Mouse (Mus musculus) lung, postnatal 4 days (tissue): ENCODE results near the gene Psmg4.

Source experiments
- DNase-seq, 2 experiments: peaks; one replicate each; pipeline ENCODE4 v3.0.0; 2021

The Psmg4 gene

GRCm38 (mm10) chr13:34205216-34205615, 42.5 kb downstream of the Psmg4 start:
- DNase-seq: no peak

GRCm38 (mm10) chr13:34207714-34208470, 45.1 kb downstream of the Psmg4 start:
- no peak for DNase-seq

GRCm38 (mm10) chr13:34211261-34211775, 48.6 kb downstream of the Psmg4 start:
- DNase-seq: no peak

- DNase-seq: peak; percentile 57 to 75
Measured at GRCm38 (mm10) chr13:34212735-34213212, 50.0 kb downstream of the Psmg4 start.

- DNase-seq: no peak
Measured at GRCm38 (mm10) chr13:34214855-34215254, 52.1 kb downstream of the Psmg4 start.

GRCm38 (mm10) chr13:34218776-34219175, 56.0 kb downstream of the Psmg4 start:
- no peak for DNase-seq

- no peak for DNase-seq
Measured at GRCm38 (mm10) chr13:34219728-34220127, 57.0 kb downstream of the Psmg4 start.

GRCm38 (mm10) chr13:34222985-34223384, 60.2 kb downstream of the Psmg4 start:
- DNase-seq: peak; percentile 39 to 76

- no peak for DNase-seq
Measured at GRCm38 (mm10) chr13:34226940-34227339, 64.2 kb downstream of the Psmg4 start.
